Mouse (Mus musculus): ENCODE measurements around the gene Pitpnm2. TPM values are rescaled to one million over a fixed set of nuclear protein-coding genes. Genes with fewer than 3 reads are reported as not detected.
A peak's percentile ranks its signal among the peaks of the same experiment; 100 is the strongest.

Pitpnm2 gene
- polyA plus RNA-seq, 1 experiment from 2014 or later, result 4.6 TPM

- H3K36me3 ChIP-seq, result no peaks in the 10 kb centered on the region
- no peak overlapping the region for H3K4me3 ChIP-seq
- no peak overlapping the region for H3K9ac ChIP-seq
- no peak overlapping the region for H3K4me2 ChIP-seq
- ATAC-seq (ENCODE audit: insufficient number of reproducible peaks, insufficient read depth, low FRiP score, low TSS enrichment, low read depth), result no peak
- no peak overlapping the region for H3K27ac ChIP-seq
- H3K4me1 ChIP-seq, result peaks cover 11% of the 10 kb centered on the region
- no peaks in the 10 kb centered on the region for H3K27me3 ChIP-seq
- no peaks in the 10 kb centered on the region for H3K9me3 ChIP-seq
- 83% methylated on average over 15 of the region's 15 CpGs for WGBS
These were observed 76.3 kb downstream of the Pitpnm2 start for GRCm38 (mm10) chr5:124173012-124173985.

GRCm38 (mm10) chr5:124172246-124172645, 77.3 kb downstream of the Pitpnm2 start:
- WGBS, result 81% methylated on average over 4 of the region's 4 CpGs

GRCm38 (mm10) chr5:124171781-124172180, 77.8 kb downstream of the Pitpnm2 start:
- WGBS, result 75% methylated on average over 9 of the region's 9 CpGs
- H3K36me3 ChIP-seq, result no peaks in the 10 kb centered on the region
- no peak overlapping the region for H3K4me2 ChIP-seq
- H3K4me1 ChIP-seq, result peaks cover 22% of the 10 kb centered on the region
- no peak overlapping the region for H3K9ac ChIP-seq
- H3K4me3 ChIP-seq, result no peak overlapping the region
- H3K9me3 ChIP-seq, result no peaks in the 10 kb centered on the region
- no peak overlapping the region for H3K27ac ChIP-seq
- no peak for ATAC-seq (ENCODE audit: insufficient number of reproducible peaks, insufficient read depth, low FRiP score, low TSS enrichment, low read depth)
- no peaks in the 10 kb centered on the region for H3K27me3 ChIP-seq

More at GRCm38 (mm10) chr5:124172246-124172645, 77.3 kb downstream of the Pitpnm2 start:
- H3K27ac ChIP-seq, result no peak overlapping the region
- H3K36me3 ChIP-seq, result no peaks in the 10 kb centered on the region
- no peak overlapping the region for H3K9ac ChIP-seq
- ATAC-seq (ENCODE audit: insufficient number of reproducible peaks, insufficient read depth, low FRiP score, low TSS enrichment, low read depth), result no peak
- H3K27me3 ChIP-seq, result no peaks in the 10 kb centered on the region
- peaks cover 20% of the 10 kb centered on the region for H3K4me1 ChIP-seq
- H3K4me3 ChIP-seq, result no peak overlapping the region
- H3K9me3 ChIP-seq, result no peaks in the 10 kb centered on the region
- no peak overlapping the region for H3K4me2 ChIP-seq

- H3K4me2 ChIP-seq, result no peak overlapping the region
- no peak overlapping the region for H3K4me3 ChIP-seq
- no peak overlapping the region for H3K9ac ChIP-seq
- H3K36me3 ChIP-seq, result no peaks in the 10 kb centered on the region
- no peaks in the 10 kb centered on the region for H3K27me3 ChIP-seq
- 74% methylated on average over 3 of the region's 3 CpGs for WGBS
- ATAC-seq (ENCODE audit: insufficient number of reproducible peaks, insufficient read depth, low FRiP score, low TSS enrichment, low read depth), result no peak
- H3K4me1 ChIP-seq, result peaks cover 38% of the 10 kb centered on the region
- no peaks in the 10 kb centered on the region for H3K9me3 ChIP-seq
- no peak overlapping the region for H3K27ac ChIP-seq
These were observed 80.3 kb downstream of the Pitpnm2 start for GRCm38 (mm10) chr5:124169224-124169621.

GRCm38 (mm10) chr5:124168428-124169223, 80.9 kb downstream of the Pitpnm2 start:
- no peak overlapping the region for H3K27ac ChIP-seq
- no peak overlapping the region for H3K4me3 ChIP-seq
- H3K9ac ChIP-seq, result no peak overlapping the region
- ATAC-seq (ENCODE audit: insufficient number of reproducible peaks, insufficient read depth, low FRiP score, low TSS enrichment, low read depth), result no peak
- no peaks in the 10 kb centered on the region for H3K27me3 ChIP-seq
- H3K36me3 ChIP-seq, result no peaks in the 10 kb centered on the region
- H3K4me2 ChIP-seq, result no peak overlapping the region
- peaks cover 44% of the 10 kb centered on the region for H3K4me1 ChIP-seq
- H3K9me3 ChIP-seq, result no peaks in the 10 kb centered on the region
- 74% methylated on average over 12 of the region's 12 CpGs for WGBS

- ATAC-seq (ENCODE audit: insufficient number of reproducible peaks, insufficient read depth, low FRiP score, low TSS enrichment, low read depth), result no peak
- Histone ChIP-seq H3K36me3 (no peaks in the 10 kb centered on the region), H3K4me3 (no peak overlapping the region), H3K27ac (no peak overlapping the region), H3K27me3 (no peaks in the 10 kb centered on the region), H3K4me1 (peaks cover 54% of the 10 kb centered on the region), H3K9ac (no peak overlapping the region), H3K4me2 (no peak overlapping the region), H3K9me3 (no peaks in the 10 kb centered on the region)
- 56% methylated on average over 10 of the region's 10 CpGs for WGBS
These were observed 81.9 kb downstream of the Pitpnm2 start for GRCm38 (mm10) chr5:124167621-124168020.

- Histone ChIP-seq H3K4me3 (no peak overlapping the region), H3K4me1 (peaks cover 63% of the 10 kb centered on the region), H3K4me2 (no peak overlapping the region), H3K27me3 (no peaks in the 10 kb centered on the region), H3K36me3 (no peaks in the 10 kb centered on the region), H3K9me3 (no peaks in the 10 kb centered on the region), H3K27ac (peak overlapping the region; percentile 85; the same call in 1 of the 2 replicates), H3K9ac (no peak overlapping the region)
- ATAC-seq (ENCODE audit: insufficient number of reproducible peaks, insufficient read depth, low FRiP score, low TSS enrichment, low read depth), result no peak
These were observed 82.8 kb downstream of the Pitpnm2 start for GRCm38 (mm10) chr5:124166741-124167140.

GRCm38 (mm10) chr5:124165622-124166570, 83.7 kb downstream of the Pitpnm2 start:
- H3K4me3 ChIP-seq, result no peak overlapping the region
- H3K9me3 ChIP-seq, result no peaks in the 10 kb centered on the region
- H3K9ac ChIP-seq, result peak overlapping the region; percentile 32; the same call in 1 of the 2 replicates
- no peaks in the 10 kb centered on the region for H3K36me3 ChIP-seq
- H3K4me1 ChIP-seq, result peaks cover 64% of the 10 kb centered on the region
- H3K27ac ChIP-seq, result peak overlapping the region; percentile 85
- H3K27me3 ChIP-seq, result no peaks in the 10 kb centered on the region
- ATAC-seq (ENCODE audit: insufficient number of reproducible peaks, insufficient read depth, low FRiP score, low TSS enrichment, low read depth), result no peak
- WGBS, result 37% methylated on average over 15 of the region's 15 CpGs
- H3K4me2 ChIP-seq, result peak overlapping the region; percentile 20

GRCm38 (mm10) chr5:124163445-124163844, 86.1 kb downstream of the Pitpnm2 start:
- H3K4me3 ChIP-seq, result no peak overlapping the region
- H3K36me3 ChIP-seq, result no peaks in the 10 kb centered on the region
- H3K4me2 ChIP-seq, result no peak overlapping the region
- H3K27me3 ChIP-seq, result no peaks in the 10 kb centered on the region
- H3K9me3 ChIP-seq, result no peaks in the 10 kb centered on the region
- peaks cover 73% of the 10 kb centered on the region for H3K4me1 ChIP-seq
- H3K9ac ChIP-seq, result no peak overlapping the region
- no peak for ATAC-seq (ENCODE audit: insufficient number of reproducible peaks, insufficient read depth, low FRiP score, low TSS enrichment, low read depth)
- H3K27ac ChIP-seq, result no peak overlapping the region
- 68% methylated on average over 11 of the region's 11 CpGs for WGBS

GRCm38 (mm10) chr5:124162577-124162976, 87.0 kb downstream of the Pitpnm2 start:
- H3K9ac ChIP-seq, result no peak overlapping the region
- no peaks in the 10 kb centered on the region for H3K9me3 ChIP-seq
- no peaks in the 10 kb centered on the region for H3K36me3 ChIP-seq
- no peak overlapping the region for H3K4me3 ChIP-seq
- no peaks in the 10 kb centered on the region for H3K27me3 ChIP-seq
- H3K4me1 ChIP-seq, result peaks cover 68% of the 10 kb centered on the region
- 61% methylated on average over 5 of the region's 5 CpGs for WGBS
- ATAC-seq (ENCODE audit: insufficient number of reproducible peaks, insufficient read depth, low FRiP score, low TSS enrichment, low read depth), result no peak
- no peak overlapping the region for H3K4me2 ChIP-seq
- H3K27ac ChIP-seq, result no peak overlapping the region

GRCm38 (mm10) chr5:124161831-124162230, 87.7 kb downstream of the Pitpnm2 start:
- H3K27ac ChIP-seq, result no peak overlapping the region
- H3K9me3 ChIP-seq, result no peaks in the 10 kb centered on the region
- peaks cover 61% of the 10 kb centered on the region for H3K4me1 ChIP-seq
- WGBS, result 55% methylated on average over 10 of the region's 10 CpGs
- no peak overlapping the region for H3K4me2 ChIP-seq
- ATAC-seq (ENCODE audit: insufficient number of reproducible peaks, insufficient read depth, low FRiP score, low TSS enrichment, low read depth), result no peak
- H3K36me3 ChIP-seq, result no peaks in the 10 kb centered on the region
- no peaks in the 10 kb centered on the region for H3K27me3 ChIP-seq
- no peak overlapping the region for H3K4me3 ChIP-seq
- no peak overlapping the region for H3K9ac ChIP-seq
